Mouse (Mus musculus) midbrain, embryonic 12.5 days (tissue): ENCODE measurements at regions not wholly inside any gene's neighbourhood (a gene's known extent, or its start where the extent isn't known, plus 50 kb on each side); places are given as distances from the start of the nearest gene placed in this dataset.

ENCODE experiments used
- ATAC-seq: fragments of 200-750 bp; cut with Nextera tagmentation; 2 replicates; pipeline ENCODE4 v1.8.0; 2017; ENCODE audit warnings: low read depth, moderate TSS enrichment, moderate library complexity; ENCODE audit not compliant: low FRiP score
- H3K27ac ChIP-seq: fragments of 300-500 bp; sonication (generic); replicated peaks from 2 replicates; pipeline ENCODE4 v1.5.1; 2016; ENCODE audit warnings: mild to moderate bottlenecking
- H3K27me3 ChIP-seq: fragments of 300-500 bp; sonication (generic); 2 replicates; pipeline ENCODE4 v1.6.1; 2016; ENCODE audit warnings: mild to moderate bottlenecking
- H3K36me3 ChIP-seq: fragments of 300-500 bp; sonication (generic); 2 replicates; pipeline ENCODE4 v1.6.1; 2016
- H3K4me1 ChIP-seq: fragments of 300-500 bp; sonication (generic); 2 replicates; pipeline ENCODE4 v1.6.1; 2016
- H3K4me2 ChIP-seq: fragments of 300-500 bp; sonication (generic); replicated peaks from 2 replicates; pipeline ENCODE4 v1.6.1; 2016; ENCODE audit warnings: mild to moderate bottlenecking, moderate library complexity
- H3K4me3 ChIP-seq: fragments of 300-500 bp; sonication (generic); 2 replicates; pipeline ENCODE4 v1.5.1; 2016; ENCODE audit warnings: mild to moderate bottlenecking
- H3K9ac ChIP-seq: fragments of 300-500 bp; sonication (generic); replicated peaks from 2 replicates; pipeline ENCODE4 v1.6.1; 2016; ENCODE audit warnings: mild to moderate bottlenecking, moderate library complexity
- H3K9me3 ChIP-seq: fragments of 300-500 bp; sonication (generic); 2 replicates; pipeline ENCODE4 v1.6.1; 2016; ENCODE audit warnings: mild to moderate bottlenecking
- WGBS: fragments of 180-500 bp; shearing (Covaris S2); methylation state at CpG from one replicate; pipeline ENCODE4 v1.1.7; 2016; 5-methylcytosine and 5-hydroxymethylcytosine counted together

DNA sequence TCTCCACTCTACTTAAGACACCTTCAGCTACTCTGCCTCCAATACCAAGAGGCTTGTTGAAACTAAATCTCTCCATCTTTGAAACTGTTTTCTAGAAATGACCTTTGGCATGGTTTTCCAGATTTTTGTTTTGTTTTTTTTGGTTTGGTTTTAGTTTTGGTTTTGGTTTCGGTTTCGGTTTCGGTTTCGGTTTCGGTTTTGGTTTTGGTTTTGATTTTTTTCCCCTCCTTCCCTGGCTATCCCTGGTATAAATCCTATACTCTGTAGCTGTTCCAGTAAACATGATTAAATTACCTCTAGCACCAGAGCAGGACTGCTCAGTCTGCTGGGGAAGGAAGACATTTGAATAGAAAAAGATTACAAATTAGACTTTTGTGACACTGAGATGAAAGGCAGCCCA is 454.0 kb downstream of the Nuf2 start:
- 95% methylated on average over 5 of the region's 5 CpGs for WGBS

DNA sequence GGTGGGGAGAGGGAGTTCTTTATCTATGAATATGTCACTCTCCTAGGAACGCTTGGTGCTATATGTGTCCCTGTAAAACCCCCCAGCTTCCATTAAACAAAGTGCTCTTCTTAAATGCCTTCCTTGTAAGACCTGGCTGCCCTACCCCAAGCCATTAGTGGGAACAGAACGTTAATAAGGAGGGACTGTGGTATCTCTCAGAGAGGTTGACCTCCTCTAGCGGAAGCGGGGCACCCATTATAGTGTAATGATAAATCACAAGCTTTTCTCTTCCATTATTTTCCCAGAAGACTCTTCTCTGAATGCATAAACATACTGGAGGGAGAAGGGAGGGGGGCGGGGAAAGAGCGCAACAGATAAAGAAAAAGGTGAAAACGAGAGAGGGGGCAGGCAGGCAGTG is 455.3 kb downstream of the Nuf2 start:
- no peak overlapping the region for H3K4me2 ChIP-seq
- WGBS = 71% methylated on average over 7 of the region's 7 CpGs
- no peaks in the 10 kb centered on the region for H3K4me1 ChIP-seq
- H3K4me3 ChIP-seq = no peak overlapping the region
- H3K27me3 ChIP-seq = no peaks in the 10 kb centered on the region
- H3K9me3 ChIP-seq = no peaks in the 10 kb centered on the region
- no peaks in the 10 kb centered on the region for H3K36me3 ChIP-seq
- no peak overlapping the region for H3K9ac ChIP-seq
- no peak overlapping the region for H3K27ac ChIP-seq
- no peak for ATAC-seq

More for the DNA sequence above, 454.0 kb downstream of the Nuf2 start:
- no peak for ATAC-seq
- H3K4me1 ChIP-seq = no peaks in the 10 kb centered on the region
- no peaks in the 10 kb centered on the region for H3K9me3 ChIP-seq
- no peaks in the 10 kb centered on the region for H3K36me3 ChIP-seq
- H3K9ac ChIP-seq = no peak overlapping the region
- H3K27me3 ChIP-seq = no peaks in the 10 kb centered on the region
- no peak overlapping the region for H3K27ac ChIP-seq
- no peak overlapping the region for H3K4me2 ChIP-seq
- no peak overlapping the region for H3K4me3 ChIP-seq

DNA sequence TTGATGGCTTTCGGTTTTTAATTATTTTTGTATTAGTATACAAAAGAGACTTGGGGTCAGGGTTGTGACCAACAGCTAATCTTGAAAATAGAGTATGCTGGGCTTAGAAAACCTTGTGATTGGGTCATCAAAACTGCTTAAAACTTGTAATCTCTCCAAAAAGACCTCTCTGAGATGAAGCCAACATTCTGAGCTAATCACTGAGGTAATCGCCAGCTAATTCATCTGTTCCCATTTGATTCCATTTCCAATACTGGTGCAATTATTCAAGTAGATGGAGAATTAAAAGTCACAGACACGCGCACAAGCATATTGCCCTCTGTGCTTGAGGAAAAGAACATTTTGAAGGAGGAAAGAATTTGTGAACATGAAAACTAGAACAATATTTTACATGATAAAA is 459.9 kb downstream of the Nuf2 start:
- WGBS = 59% methylated on average over 4 of the region's 4 CpGs
- ATAC-seq = no peak
- Histone ChIP-seq H3K4me1 (no peaks in the 10 kb centered on the region), H3K4me2 (no peak overlapping the region), H3K36me3 (no peaks in the 10 kb centered on the region), H3K4me3 (no peak overlapping the region), H3K27ac (no peak overlapping the region), H3K27me3 (no peaks in the 10 kb centered on the region), H3K9me3 (no peaks in the 10 kb centered on the region), H3K9ac (no peak overlapping the region)

DNA sequence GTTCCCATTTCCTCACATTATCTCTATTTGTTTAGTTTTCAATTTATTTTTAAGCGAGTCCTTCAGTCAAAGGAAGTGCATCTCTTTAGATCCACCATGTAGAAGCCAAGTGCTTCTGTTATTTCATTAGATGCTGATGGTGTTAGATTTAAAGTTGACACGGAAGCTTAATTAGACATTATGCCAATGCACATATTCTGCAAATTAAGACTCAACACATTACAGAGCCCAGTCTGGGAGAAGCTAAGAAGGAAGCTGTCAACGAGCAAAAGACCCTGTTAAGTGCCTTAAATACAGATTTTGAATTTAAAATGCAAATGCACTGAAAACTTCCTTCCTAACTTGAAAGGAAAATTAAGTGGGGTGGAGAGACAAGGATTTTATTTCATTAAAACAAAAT is 461.6 kb downstream of the Nuf2 start:
- Histone ChIP-seq H3K27me3 (no peaks in the 10 kb centered on the region; the same call in 1 of the 2 replicates), H3K4me2 (no peak overlapping the region), H3K27ac (no peak overlapping the region), H3K9me3 (no peaks in the 10 kb centered on the region), H3K36me3 (no peaks in the 10 kb centered on the region), H3K4me3 (no peak overlapping the region), H3K4me1 (no peaks in the 10 kb centered on the region), H3K9ac (no peak overlapping the region)
- 87% methylated on average over 3 of the region's 3 CpGs for WGBS
- ATAC-seq = no peak

DNA sequence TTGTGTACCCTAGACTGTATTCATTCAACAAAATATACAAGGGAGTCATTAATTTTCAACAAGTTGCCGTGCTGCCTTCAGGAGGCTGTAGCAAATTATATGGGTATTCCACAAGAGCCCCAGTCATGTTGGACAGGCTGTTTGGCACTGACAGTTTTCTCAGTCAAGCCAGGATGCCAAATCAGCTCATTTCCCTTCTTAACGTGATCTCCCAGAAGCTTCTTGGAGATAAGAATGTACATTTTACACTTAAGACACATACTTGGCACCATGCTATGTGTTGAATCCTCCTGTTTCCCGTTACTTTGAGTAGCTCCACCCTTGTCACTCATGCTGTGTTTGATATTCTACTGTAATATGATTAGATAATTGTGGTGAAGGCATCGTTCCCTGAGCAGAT is 464.5 kb downstream of the Nuf2 start:
- ATAC-seq = no peak
- H3K36me3 ChIP-seq = no peaks in the 10 kb centered on the region
- H3K9ac ChIP-seq = no peak overlapping the region
- no peaks in the 10 kb centered on the region for H3K9me3 ChIP-seq
- WGBS = 83% methylated on average over 4 of the region's 4 CpGs
- H3K4me3 ChIP-seq = no peak overlapping the region
- H3K27me3 ChIP-seq = no peaks in the 10 kb centered on the region; the same call in 1 of the 2 replicates
- no peak overlapping the region for H3K4me2 ChIP-seq
- no peak overlapping the region for H3K27ac ChIP-seq
- H3K4me1 ChIP-seq = no peaks in the 10 kb centered on the region

DNA sequence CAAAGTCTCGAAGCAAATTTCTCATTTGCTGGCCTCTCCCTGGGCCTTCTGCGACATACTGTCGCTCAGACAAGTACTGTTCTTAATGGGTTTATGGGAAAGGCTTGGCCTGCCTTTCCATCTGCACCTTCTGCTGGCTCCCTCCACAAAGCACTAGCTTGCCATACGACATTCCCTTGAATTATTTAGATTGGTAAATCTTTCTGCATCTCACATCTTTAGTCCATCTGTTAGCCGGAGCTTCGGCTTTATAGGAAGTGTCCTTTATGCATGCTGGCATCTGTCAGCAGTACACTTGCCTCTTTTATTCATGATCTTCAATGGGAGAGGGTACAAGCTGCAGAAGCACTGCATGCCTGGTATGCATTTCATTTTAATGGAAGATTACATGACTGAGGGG is 470.6 kb downstream of the Nuf2 start:
- H3K9me3 ChIP-seq = no peaks in the 10 kb centered on the region
- no peak overlapping the region for H3K4me2 ChIP-seq
- 0 out of 2 replicates have a peak, but pooled peaks cover 3% of the 10 kb centered on the region for H3K4me1 ChIP-seq
- no peaks in the 10 kb centered on the region for H3K36me3 ChIP-seq
- no peak overlapping the region for H3K9ac ChIP-seq
- no peak for ATAC-seq
- no peaks in the 10 kb centered on the region; the same call in 1 of the 2 replicates for H3K27me3 ChIP-seq
- H3K4me3 ChIP-seq = no peak overlapping the region
- 75% methylated on average over 6 of the region's 6 CpGs for WGBS
- no peak overlapping the region for H3K27ac ChIP-seq

DNA sequence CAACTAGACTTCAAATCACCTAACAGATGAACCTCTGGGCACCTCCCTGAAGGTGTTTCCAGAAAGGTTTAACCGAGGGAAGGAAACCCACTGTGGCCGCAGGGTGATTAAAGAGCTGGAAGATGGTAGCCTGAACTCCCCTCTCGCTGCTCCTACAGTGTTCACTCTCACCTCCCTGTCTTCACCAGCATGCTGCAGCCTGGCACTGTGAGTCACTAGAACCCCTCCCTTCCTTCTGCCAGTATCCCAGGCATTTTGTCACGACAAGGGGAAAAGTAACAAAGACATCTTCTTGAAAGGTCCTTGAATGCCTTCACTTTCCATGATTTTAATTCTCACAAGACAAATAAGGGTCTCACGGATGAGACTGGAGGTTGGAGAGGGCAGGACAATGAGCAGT is 471.1 kb downstream of the Nuf2 start:
- no peak overlapping the region for H3K4me2 ChIP-seq
- peaks cover 4% of the 10 kb centered on the region; the same call in 1 of the 2 replicates for H3K27me3 ChIP-seq
- no peak for ATAC-seq
- 0 out of 2 replicates have a peak, but pooled peaks cover 3% of the 10 kb centered on the region for H3K4me1 ChIP-seq
- no peaks in the 10 kb centered on the region for H3K9me3 ChIP-seq
- 72% methylated on average over 5 of the region's 5 CpGs for WGBS
- H3K36me3 ChIP-seq = no peaks in the 10 kb centered on the region
- H3K9ac ChIP-seq = no peak overlapping the region
- H3K4me3 ChIP-seq = no peak overlapping the region
- H3K27ac ChIP-seq = no peak overlapping the region

DNA sequence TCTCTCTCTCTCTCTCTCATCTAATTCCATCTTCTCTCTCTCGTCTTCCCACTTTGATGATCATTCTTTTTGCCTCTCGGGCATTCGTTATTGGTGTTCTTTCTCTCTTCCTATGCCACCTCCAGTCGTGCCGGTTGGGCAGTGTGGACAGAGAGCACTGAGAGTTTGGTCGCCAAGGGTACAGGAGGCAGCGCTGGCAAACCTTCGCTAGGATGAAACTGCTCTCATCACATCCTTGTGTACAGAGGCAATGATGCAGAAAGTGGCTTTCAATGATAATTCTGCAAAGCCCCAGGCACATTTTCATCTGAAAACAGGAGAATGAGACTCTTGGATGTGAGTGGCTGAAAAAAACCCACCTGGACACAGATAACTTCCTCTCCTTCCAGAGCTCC is 479.4 kb downstream of the Nuf2 start:
- WGBS = 52% methylated on average over 8 of the region's 8 CpGs
- ATAC-seq = peak; percentile 48
- peaks cover 21% of the 10 kb centered on the region for H3K27me3 ChIP-seq
- no peaks in the 10 kb centered on the region for H3K9me3 ChIP-seq
- H3K4me1 ChIP-seq = peaks cover 10% of the 10 kb centered on the region
- no peak overlapping the region for H3K4me3 ChIP-seq
- H3K36me3 ChIP-seq = no peaks in the 10 kb centered on the region
- H3K9ac ChIP-seq = no peak overlapping the region
- no peak overlapping the region for H3K27ac ChIP-seq
- peak overlapping the region; percentile 35 for H3K4me2 ChIP-seq

DNA sequence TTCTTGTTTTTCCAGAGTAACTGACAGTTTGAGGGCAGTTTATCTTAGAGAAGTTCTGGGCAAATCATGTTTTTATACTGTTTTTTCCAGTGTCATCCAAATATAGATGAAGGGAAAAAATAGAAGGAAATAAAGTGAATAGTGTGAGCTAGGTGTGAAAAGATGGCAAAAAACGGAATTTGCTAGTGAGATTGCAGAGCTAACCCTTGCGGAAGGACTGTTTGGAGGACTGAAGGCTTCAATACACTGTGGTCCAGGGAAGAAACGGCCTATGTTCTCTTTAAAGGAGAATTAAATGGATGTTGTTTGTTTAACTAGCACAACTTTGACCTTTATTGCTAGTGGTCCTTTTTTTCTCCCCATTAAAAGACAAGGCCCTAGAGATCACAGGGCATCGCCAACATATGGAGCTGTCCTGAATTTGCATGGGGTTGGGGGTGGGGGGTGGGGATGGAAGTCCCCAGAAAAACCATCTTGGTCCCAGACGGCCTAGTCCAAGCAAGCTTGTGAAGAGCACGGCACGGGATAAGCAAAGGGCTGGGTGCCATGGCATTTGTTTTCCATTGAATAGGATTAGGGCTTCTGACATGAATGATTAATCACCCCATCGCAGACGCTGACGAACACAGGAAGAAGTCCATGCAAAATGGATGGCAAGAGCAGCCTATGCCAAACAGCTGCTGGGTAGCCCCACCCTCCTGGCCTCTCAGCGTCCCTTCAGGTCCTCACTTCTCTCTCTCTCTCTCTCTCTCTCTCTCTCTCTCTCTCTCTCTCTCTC is 480.0 kb downstream of the Nuf2 start:
- Histone ChIP-seq H3K9ac (no peak overlapping the region), H3K4me1 (peaks cover 10% of the 10 kb centered on the region), H3K4me3 (no peak overlapping the region), H3K9me3 (no peaks in the 10 kb centered on the region), H3K27me3 (peaks cover 21% of the 10 kb centered on the region), H3K4me2 (peak overlapping the region; percentile 35), H3K36me3 (no peaks in the 10 kb centered on the region), H3K27ac (peak overlapping the region; percentile 35; the same call in 1 of the 2 replicates)
- 22% methylated on average over 11 of the region's 11 CpGs for WGBS
- ATAC-seq = peak; percentile 97

DNA sequence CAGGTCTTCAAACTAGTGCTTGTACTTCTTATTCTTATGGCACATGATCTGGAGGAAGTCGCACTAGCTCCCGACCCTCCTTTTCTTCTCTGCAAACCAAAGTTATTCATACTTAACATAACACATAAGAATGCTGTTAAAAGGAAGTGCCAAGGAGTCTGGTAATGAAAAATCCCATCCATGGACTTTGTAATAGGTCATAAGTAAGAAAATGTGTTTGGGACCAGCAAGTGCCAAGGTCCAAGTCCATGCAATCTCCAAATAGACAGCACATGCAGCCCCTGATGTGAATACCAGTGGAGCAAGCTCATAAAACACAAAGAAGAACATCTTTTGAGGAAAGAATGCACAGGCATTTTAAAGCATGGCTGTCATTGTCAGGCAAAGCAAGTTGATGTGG is 481.4 kb downstream of the Nuf2 start:
- H3K4me3 ChIP-seq = no peak overlapping the region
- no peak for ATAC-seq
- H3K4me1 ChIP-seq = peaks cover 10% of the 10 kb centered on the region
- no peak overlapping the region for H3K9ac ChIP-seq
- H3K27me3 ChIP-seq = peaks cover 17% of the 10 kb centered on the region
- 96% methylated on average over 2 of the region's 2 CpGs for WGBS
- no peaks in the 10 kb centered on the region for H3K9me3 ChIP-seq
- no peak overlapping the region for H3K27ac ChIP-seq
- H3K4me2 ChIP-seq = no peak overlapping the region
- no peaks in the 10 kb centered on the region for H3K36me3 ChIP-seq

DNA sequence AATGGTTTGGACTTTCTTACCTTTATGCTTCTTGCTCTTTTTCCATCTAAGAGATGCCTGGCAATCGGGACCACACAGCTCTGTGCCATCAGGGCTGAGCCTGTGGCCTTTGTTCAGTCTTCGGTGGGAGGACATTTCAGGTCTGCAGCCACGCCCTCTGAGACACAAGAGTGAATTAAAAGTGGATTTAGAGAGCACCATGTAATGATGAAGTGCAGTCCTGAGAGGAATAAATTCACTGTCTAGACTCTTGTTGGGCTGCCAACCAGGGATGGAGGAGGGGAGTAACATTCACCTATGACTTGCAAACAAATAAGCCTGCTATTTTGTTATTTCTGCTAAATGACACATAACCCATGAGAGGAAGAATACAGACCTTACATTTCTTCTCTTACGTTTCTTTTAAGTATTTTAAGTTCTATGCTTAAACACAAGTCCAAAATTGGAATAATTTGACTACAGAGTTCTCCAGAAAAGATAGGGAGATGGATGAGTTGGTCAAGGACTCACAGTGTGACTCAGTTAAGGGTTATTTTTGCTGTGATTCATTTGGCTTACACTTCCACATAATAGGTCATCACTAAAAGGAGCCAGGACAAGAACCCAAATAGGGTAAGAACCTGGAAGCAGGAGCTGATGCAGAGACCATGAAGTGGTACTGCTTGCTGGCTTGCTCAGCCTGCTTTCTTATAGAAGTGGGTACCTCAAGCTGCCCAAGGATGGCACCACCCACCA is 484.3 kb downstream of the Nuf2 start:
- 73% methylated on average over 4 of the region's 4 CpGs for WGBS
- ATAC-seq = no peak
- Histone ChIP-seq H3K27ac (no peak overlapping the region), H3K27me3 (peaks cover 17% of the 10 kb centered on the region), H3K4me2 (no peak overlapping the region), H3K9me3 (no peaks in the 10 kb centered on the region), H3K4me3 (no peak overlapping the region), H3K36me3 (no peaks in the 10 kb centered on the region), H3K9ac (no peak overlapping the region), H3K4me1 (peaks cover 10% of the 10 kb centered on the region)

DNA sequence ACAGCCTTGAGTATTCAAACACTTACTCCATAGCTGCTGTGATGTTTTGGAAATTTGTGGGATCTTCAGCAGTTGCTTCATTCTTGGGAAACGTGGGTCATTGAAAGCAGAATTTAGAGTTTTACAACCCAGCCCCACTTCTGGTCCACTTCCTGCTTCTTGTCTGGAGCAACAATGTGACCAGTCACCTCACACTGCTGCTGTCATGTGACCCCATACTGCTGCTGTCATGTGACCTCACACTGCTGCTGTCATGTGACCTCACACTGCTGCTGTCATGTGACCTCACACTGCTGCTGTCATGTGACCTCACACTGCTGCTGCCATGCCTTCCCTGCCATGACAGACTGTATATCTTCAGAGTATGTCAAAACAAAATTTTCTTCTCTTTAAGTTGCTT is 497.7 kb downstream of the Nuf2 start:
- Histone ChIP-seq H3K36me3 (no peaks in the 10 kb centered on the region), H3K27ac (no peak overlapping the region), H3K4me2 (no peak overlapping the region), H3K4me3 (no peak overlapping the region), H3K27me3 (no peaks in the 10 kb centered on the region), H3K9me3 (no peaks in the 10 kb centered on the region), H3K9ac (no peak overlapping the region), H3K4me1 (no peaks in the 10 kb centered on the region)
- ATAC-seq = no peak
- WGBS = 89% methylated on average over 1 of the region's 1 CpGs
